Mouse (Mus musculus) intestine, postnatal 0 days (tissue): ENCODE measurements around the gene Olfr545. TPM values are rescaled to one million over a fixed set of nuclear protein-coding genes. Genes with fewer than 3 reads are reported as not detected.
"Not testable (repeated sequence)": the region's sequence is repeated elsewhere in the genome, so short reads cannot be mapped to it uniquely, and the experiment has no call there.

Experiments
- ATAC-seq: fragments of 200-750 bp; cut with Nextera tagmentation; 2 replicates; pipeline ENCODE4 v1.8.0; 2017; ENCODE audit warnings: mild to moderate bottlenecking, moderate TSS enrichment, moderate library complexity
- H3K27ac ChIP-seq: fragments of 300-500 bp; sonication (generic); 2 replicates; pipeline ENCODE4 v1.5.1; 2014; ENCODE audit warnings: mild to moderate bottlenecking, low read depth, low read length, moderate library complexity
- H3K27me3 ChIP-seq: fragments of 300-500 bp; sonication (generic); replicated peaks from 2 replicates; pipeline ENCODE4 v1.6.1; 2014; ENCODE audit warnings: low read length, mixed read lengths; ENCODE audit not compliant: control insufficient read depth, insufficient read depth
- H3K36me3 ChIP-seq: fragments of 300-500 bp; sonication (generic); 2 replicates; pipeline ENCODE4 v1.6.1; 2014; ENCODE audit warnings: mild to moderate bottlenecking, moderate library complexity; ENCODE audit not compliant: control insufficient read depth, insufficient read depth
- H3K4me1 ChIP-seq: fragments of 300-500 bp; sonication (generic); replicated peaks from 2 replicates; pipeline ENCODE4 v1.6.1; 2014; ENCODE audit warnings: antibody characterized with exemption, low read length, mixed read lengths; ENCODE audit not compliant: control insufficient read depth, insufficient read depth
- H3K4me2 ChIP-seq: fragments of 300-500 bp; sonication (generic); replicated peaks from 2 replicates; pipeline ENCODE4 v1.6.1; 2014; ENCODE audit warnings: low read depth, mild to moderate bottlenecking, moderate library complexity
- H3K4me3 ChIP-seq: fragments of 300-500 bp; sonication (generic); 2 replicates; pipeline ENCODE4 v1.5.1; 2014; ENCODE audit warnings: low read depth, low read length
- H3K9ac ChIP-seq: fragments of 300-500 bp; sonication (generic); 2 replicates; pipeline ENCODE4 v1.6.1; 2014; ENCODE audit warnings: mild to moderate bottlenecking, low read depth, low read length
- H3K9me3 ChIP-seq: fragments of 300-500 bp; sonication (generic); 2 replicates; pipeline ENCODE4 v1.6.1; 2016; ENCODE audit warnings: mixed run types; ENCODE audit not compliant: control insufficient read depth
- CTCF ChIP-seq: sonication (generic); IDR thresholded peaks from 2 replicates; pipeline ENCODE4 v1.5.1; 2016; ENCODE audit warnings: low read depth, mild to moderate bottlenecking, control low read depth, antibody characterized with exemption, moderate library complexity
- WGBS: fragments of 180-500 bp; shearing (Covaris S2); extraction: QIAGEN DNeasy Blood & Tissue Kit; methylation state at CpG from one replicate; pipeline ENCODE4 v1.1.7; 2014; 5-methylcytosine and 5-hydroxymethylcytosine counted together
- polyA plus RNA-seq: library from polyadenylated mRNA; unstranded; fragments of >200 nt; fragmentation: Nextera tagmentation; extraction: Ambion mirVana; gene quantifications from 2 replicates; pipeline ENCODE4 v1.2.1, GENCODE M21; 2015

Olfr545 gene
- polyA plus RNA-seq, 1 experiment from 2014 or later: not detected

DNA sequence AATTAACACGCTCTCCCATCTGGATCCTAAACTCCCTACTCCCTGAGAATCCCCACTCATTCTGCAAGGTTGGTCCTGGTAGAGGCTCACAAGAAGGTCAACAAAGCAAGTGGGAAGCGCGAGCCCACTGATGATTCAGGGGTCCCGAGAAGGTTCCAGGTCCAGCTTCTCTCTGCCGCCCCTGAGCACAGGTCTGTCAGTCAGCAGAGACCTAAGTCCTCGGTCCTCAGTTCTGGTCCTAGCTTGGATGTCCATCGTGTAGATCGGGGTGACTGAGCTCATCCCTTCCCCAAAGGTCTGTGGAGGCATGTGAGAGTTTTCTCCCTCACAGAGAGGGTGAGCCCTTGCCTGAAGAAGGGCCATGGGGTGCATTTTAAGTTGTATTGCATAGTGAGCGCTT is 8.7 kb upstream of the Olfr545 start:
- H3K4me2 ChIP-seq: no peak overlapping the region
- no peaks in the 10 kb centered on the region for H3K4me1 ChIP-seq
- ATAC-seq: no peak
- no peaks in the 10 kb centered on the region; the same call in 1 of the 2 replicates for H3K27me3 ChIP-seq
- no peak for TF ChIP-seq CTCF
- no peak overlapping the region for H3K9ac ChIP-seq
- no peak overlapping the region for H3K4me3 ChIP-seq
- H3K9me3 ChIP-seq: no peaks in the 10 kb centered on the region
- H3K27ac ChIP-seq: no peak overlapping the region
- no peaks in the 10 kb centered on the region for H3K36me3 ChIP-seq
- WGBS: 86% methylated on average over 9 of the region's 9 CpGs

DNA sequence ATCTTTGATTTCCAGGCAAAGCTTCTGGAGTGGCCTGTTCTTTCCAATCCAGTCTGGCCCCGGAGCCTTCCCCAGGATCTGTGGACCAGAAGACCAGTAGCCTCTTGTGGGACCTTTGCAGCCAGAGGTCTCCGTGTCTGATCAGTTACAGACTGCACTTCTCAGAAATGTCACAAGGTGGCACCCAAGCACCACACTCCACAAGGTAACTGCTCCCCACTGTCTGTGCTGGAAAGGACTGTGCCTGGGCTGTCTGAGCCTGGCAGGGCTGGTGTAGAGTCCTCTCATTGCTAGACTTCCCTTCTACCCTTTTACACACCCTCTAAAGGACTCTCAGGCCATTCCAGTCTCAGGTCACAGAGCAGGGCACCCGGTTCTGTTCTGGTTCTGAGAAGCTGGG is 7.5 kb upstream of the Olfr545 start:
- WGBS: 46% methylated on average over 3 of the region's 3 CpGs
- Histone ChIP-seq H3K9me3 (no peaks in the 10 kb centered on the region), H3K4me1 (no peaks in the 10 kb centered on the region), H3K27me3 (no peaks in the 10 kb centered on the region; the same call in 1 of the 2 replicates), H3K4me2 (no peak overlapping the region), H3K9ac (no peak overlapping the region), H3K27ac (no peak overlapping the region), H3K36me3 (no peaks in the 10 kb centered on the region), H3K4me3 (no peak overlapping the region)
- peak; percentile 91 for TF ChIP-seq CTCF
- ATAC-seq: no peak

DNA sequence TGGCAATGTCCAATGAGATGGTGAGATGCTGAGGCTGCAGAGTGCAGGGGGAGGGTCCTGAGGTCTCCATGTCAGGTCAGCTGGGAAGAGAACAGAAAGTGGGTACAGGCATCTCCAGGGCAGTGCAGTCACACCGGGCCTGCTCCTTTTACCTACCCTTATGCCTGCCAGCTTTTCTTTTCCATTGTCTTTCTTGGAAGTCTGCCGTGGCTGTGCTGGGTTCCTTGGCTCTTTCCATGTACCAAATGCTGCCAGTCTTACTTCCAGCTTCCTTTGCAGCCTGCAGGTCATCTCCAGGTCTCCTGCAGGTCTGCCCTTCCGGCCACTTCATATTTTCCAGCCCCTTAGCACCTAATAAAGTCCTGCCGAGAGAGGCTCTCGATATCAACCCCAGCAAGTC is 2.6 kb upstream of the Olfr545 start:
- no peaks in the 10 kb centered on the region for H3K27me3 ChIP-seq
- no peak overlapping the region for H3K4me3 ChIP-seq
- H3K27ac ChIP-seq: no peak overlapping the region
- no peaks in the 10 kb centered on the region for H3K36me3 ChIP-seq
- no peak for TF ChIP-seq CTCF
- H3K9me3 ChIP-seq: no peaks in the 10 kb centered on the region
- H3K4me1 ChIP-seq: no peaks in the 10 kb centered on the region
- ATAC-seq: no peak
- H3K4me2 ChIP-seq: no peak overlapping the region
- no peak overlapping the region for H3K9ac ChIP-seq
- 74% methylated on average over 5 of the region's 5 CpGs for WGBS

DNA sequence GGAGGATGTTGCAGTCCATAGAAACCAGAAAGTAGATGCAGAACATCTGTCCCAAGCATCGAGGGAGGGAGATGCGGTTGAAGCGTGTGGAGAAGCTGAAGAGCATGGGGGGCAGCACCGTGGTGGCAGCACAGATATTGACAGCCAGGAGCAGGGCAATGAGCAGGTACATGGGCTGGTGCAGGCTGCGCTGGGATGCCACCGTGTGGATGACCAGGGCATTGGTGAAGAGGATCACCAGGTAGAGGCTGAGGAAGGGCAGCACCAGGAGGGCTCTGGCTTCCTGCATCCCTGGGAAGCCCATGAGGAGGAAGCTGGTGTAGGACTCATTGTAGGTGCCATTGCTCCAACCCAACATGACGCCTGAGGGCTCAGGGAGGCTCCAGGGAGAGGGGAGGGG is 5.0 kb downstream of the Olfr545 start:
- not testable (repeated sequence) for H3K9ac ChIP-seq

DNA sequence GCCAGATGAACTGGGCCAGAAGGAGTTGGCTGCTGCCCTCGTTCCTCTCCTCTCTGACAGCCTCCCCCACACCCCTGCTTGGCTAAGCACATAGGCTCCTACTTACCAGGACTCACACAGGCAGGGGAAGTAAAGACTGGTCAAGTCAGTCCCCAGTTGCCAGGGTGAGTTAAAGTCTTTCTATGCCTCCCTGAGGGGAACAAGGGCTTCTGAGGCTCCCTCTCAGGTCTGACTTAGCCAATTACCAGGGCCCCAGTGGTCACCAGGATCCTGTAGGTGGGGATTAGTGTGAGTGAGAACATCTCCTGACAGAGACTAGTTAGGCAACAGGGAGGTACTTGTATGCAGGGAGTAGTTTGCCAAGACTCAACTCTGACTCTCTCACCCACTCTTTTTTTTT is 11.2 kb downstream of the Olfr545 start, which contains the start of gene Olfr544:
Gene Olfr544, minus strand, starts transcription at position 153 of the 400 bp plus-strand sequence.
- no peak within 1 kb of the TSS for H3K9ac ChIP-seq
- H3K9me3 ChIP-seq: no peaks in the 10 kb centered on the region
- 44% methylated on average over 1 of the region's 1 CpGs for WGBS
- no peaks in the 10 kb centered on the region for H3K36me3 ChIP-seq
- no peak for TF ChIP-seq CTCF
- no peaks in the 10 kb centered on the region; the same call in 1 of the 2 replicates for H3K4me1 ChIP-seq
- ATAC-seq: no peak
- no peak within 1 kb of the TSS for H3K4me2 ChIP-seq
- no peaks in the 10 kb centered on the region for H3K27me3 ChIP-seq
- no peak within 1 kb of the TSS for H3K27ac ChIP-seq
- H3K4me3 ChIP-seq: no peak within 1 kb of the TSS

More for the DNA sequence above, 5.0 kb downstream of the Olfr545 start:
- not testable (repeated sequence) for H3K4me2 ChIP-seq, H3K4me1 ChIP-seq, H3K4me3 ChIP-seq, H3K27ac ChIP-seq, ATAC-seq, H3K36me3 ChIP-seq, H3K9me3 ChIP-seq, H3K27me3 ChIP-seq
- 53% methylated on average over 6 of the region's 7 CpGs for WGBS
- TF ChIP-seq CTCF: 0 out of 2 replicates have a peak, but pooled peaks have one; percentile 12

DNA sequence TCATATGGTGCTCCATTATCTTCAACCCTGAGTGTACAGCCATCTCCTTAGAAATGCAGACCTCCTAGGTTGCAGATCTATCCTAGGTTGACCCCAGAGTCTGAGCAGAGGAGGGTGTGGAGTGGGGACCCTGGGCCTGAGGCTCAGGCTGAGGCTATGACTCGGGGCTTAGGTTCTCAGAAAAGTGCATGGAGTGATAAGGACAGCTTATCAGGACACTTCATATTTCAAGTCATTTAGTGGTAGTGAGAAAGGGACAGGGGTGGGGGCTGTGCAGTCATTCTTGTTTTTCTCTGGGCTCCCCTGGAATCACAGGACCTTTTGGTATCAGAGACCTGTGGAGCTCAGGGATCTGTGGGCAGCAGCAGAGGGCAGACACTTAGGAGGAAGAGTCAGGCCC is 13.3 kb downstream of the Olfr545 start:
- no peaks in the 10 kb centered on the region for H3K36me3 ChIP-seq
- no peak overlapping the region for H3K4me2 ChIP-seq
- no peaks in the 10 kb centered on the region for H3K27me3 ChIP-seq
- WGBS: 46% methylated on average over 1 of the region's 1 CpGs
- H3K4me3 ChIP-seq: no peak overlapping the region
- TF ChIP-seq CTCF: no peak
- no peaks in the 10 kb centered on the region for H3K9me3 ChIP-seq
- ATAC-seq: no peak
- no peaks in the 10 kb centered on the region; the same call in 1 of the 2 replicates for H3K4me1 ChIP-seq
- H3K27ac ChIP-seq: no peak overlapping the region
- no peak overlapping the region for H3K9ac ChIP-seq

DNA sequence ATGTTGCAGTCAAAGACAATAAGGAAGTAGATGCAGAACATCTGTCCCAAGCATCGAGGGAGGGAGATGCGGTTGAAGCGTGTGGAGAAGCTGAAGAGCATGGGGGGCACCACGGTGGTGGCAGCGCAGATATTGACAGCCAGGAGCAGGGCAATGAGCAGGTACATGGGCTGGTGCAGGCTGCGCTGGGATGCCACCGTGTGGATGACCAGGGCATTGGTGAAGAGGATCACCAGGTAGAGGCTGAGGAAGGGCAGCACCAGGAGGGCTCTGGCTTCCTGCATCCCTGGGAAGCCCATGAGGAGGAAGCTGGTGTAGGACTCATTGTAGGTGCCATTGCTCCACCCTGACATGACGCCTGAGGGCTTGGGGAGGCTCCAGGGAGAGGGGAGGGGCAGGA is 14.6 kb downstream of the Olfr545 start:
- not testable (repeated sequence) for H3K4me1 ChIP-seq, H3K9me3 ChIP-seq, H3K27me3 ChIP-seq, ATAC-seq, H3K4me3 ChIP-seq, H3K27ac ChIP-seq, H3K4me2 ChIP-seq, H3K36me3 ChIP-seq, H3K9ac ChIP-seq
- WGBS: 61% methylated on average over 7 of the region's 8 CpGs
- 0 out of 2 replicates have a peak, but pooled peaks have one; percentile 17 for TF ChIP-seq CTCF
